ENCODE assay signal across 8 mouse cellular contexts in genomic region chr13:104590097-104590607, GRCm38 (mm10).
DNase-seq lines count a peak whose midpoint lies in the region; ATAC-seq and TF ChIP-seq lines count a peak whose summit lies in the region.

No protein-coding gene starts in this region.

- H3K27ac ChIP-seq in embryonic facial prominence, embryonic 13.5 days = peak overlapping the region; percentile 35
- no peak overlapping the region for H3K27ac ChIP-seq in liver, adult 2 months (replicated peaks; ENCODE audit: insufficient read depth, low read depth, low read length)

- TF ChIP-seq CTCF in lung, adult 2 months (IDR thresholded peaks at IDR 0.05; ENCODE audit: insufficient read depth, low read length) = peak; percentile 11; the same call in 1 of the 2 replicates
- 0 out of 2 replicates have a peak, but pooled peaks have one; percentile 11 for TF ChIP-seq CTCF in liver, adult 2 months (IDR thresholded peaks at IDR 0.05; ENCODE audit: low read depth, low read length)

- H3K9ac ChIP-seq in embryonic facial prominence, embryonic 13.5 days = no peak overlapping the region
- no peak overlapping the region for H3K9ac ChIP-seq in liver, adult 2 months (ENCODE audit: low read depth, low read length)

- no peak overlapping the region for H3K4me3 ChIP-seq in lung, adult 2 months (replicated peaks; ENCODE audit: extremely low read depth, low read depth, low read length)
- H3K4me3 ChIP-seq in embryonic facial prominence, embryonic 13.5 days = no peak overlapping the region
- no peak overlapping the region for H3K4me3 ChIP-seq in liver, adult 2 months (ENCODE audit: insufficient read depth, low read depth, low read length)

- no peaks in the 10 kb centered on the region for H3K36me3 ChIP-seq in embryonic facial prominence, embryonic 13.5 days
- H3K36me3 ChIP-seq in liver, adult 2 months (ENCODE audit: control insufficient read depth, insufficient read depth, low read length) = no peaks in the 10 kb centered on the region

- no peaks in the 10 kb centered on the region for H3K4me1 ChIP-seq in lung, adult 2 months (ENCODE audit: control insufficient read depth, insufficient read depth, low read length)
- peaks cover 13% of the 10 kb centered on the region for H3K4me1 ChIP-seq in embryonic facial prominence, embryonic 13.5 days
- H3K4me1 ChIP-seq in liver, adult 2 months (ENCODE audit: control insufficient read depth, insufficient read depth, low read length) = no peaks in the 10 kb centered on the region

- TF ChIP-seq POLR2A in lung, adult 2 months (IDR thresholded peaks at IDR 0.05; ENCODE audit: borderline replicate concordance, extremely low read depth, low read depth, low read length) = no peak
- TF ChIP-seq POLR2A in liver, adult 2 months (IDR thresholded peaks at IDR 0.05; ENCODE audit: extremely low read depth, insufficient read depth, low read length) = no peak

- DNase-seq in cerebellum, adult 8-10 months = no peak
- DNase-seq in lung, adult 2 months = no peak
- DNase-seq in lung, postnatal 14 days = no peak
- DNase-seq in liver, adult 2 months (ENCODE audit: extremely low read depth, low read depth, low spot score) = no peak
- DNase-seq in gastrocnemius, postnatal 36 days = no peak
- no peak for DNase-seq in adipocyte (ENCODE audit: low spot score)

- peak overlapping the region; percentile 34; the same call in 1 of the 2 replicates for H3K4me2 ChIP-seq in embryonic facial prominence, embryonic 13.5 days

- H3K79me2 ChIP-seq in liver, adult 2 months (ENCODE audit: control insufficient read depth, insufficient read depth, low read length) = no peaks in the 10 kb centered on the region

- intact Hi-C loops in gastrocnemius, postnatal 36 days (cut with DNase I) = no loop called here

- no peaks in the 10 kb centered on the region for H3K27me3 ChIP-seq in embryonic facial prominence, embryonic 13.5 days
- no peaks in the 10 kb centered on the region for H3K27me3 ChIP-seq in liver, adult 2 months (ENCODE audit: control insufficient read depth, insufficient read depth, low read length)

- H3K9me3 ChIP-seq in embryonic facial prominence, embryonic 13.5 days = no peaks in the 10 kb centered on the region

- 56% methylated on average over 11 of the region's 11 CpGs for WGBS in lung, adult 2 months
- WGBS in embryonic facial prominence, embryonic 13.5 days = 32% methylated on average over 11 of the region's 11 CpGs
- 73% methylated on average over 11 of the region's 11 CpGs for WGBS in liver, adult 2 months

- peak; percentile 54 for ATAC-seq in cerebellum, adult (ENCODE audit: insufficient number of reproducible peaks, low FRiP score, low TSS enrichment)
- 0 out of 2 replicates have a peak, but pooled peaks have one; percentile 38 for ATAC-seq in embryonic facial prominence, embryonic 13.5 days (ENCODE audit: insufficient number of reproducible peaks, insufficient read depth, low FRiP score, low TSS enrichment, low read depth)
